Mouse (Mus musculus) kidney, postnatal 14 days (tissue): ENCODE measurements at regions not wholly inside any gene's neighbourhood (a gene's known extent, or its start where the extent isn't known, plus 50 kb on each side); places are given as distances from the start of the nearest gene placed in this dataset.
"Not testable (repeated sequence)": the region's sequence is repeated elsewhere in the genome, so short reads cannot be mapped to it uniquely, and the experiment has no call there.

Source experiments
- DNase-seq: peaks from one replicate; pipeline ENCODE4 v3.0.0; 2022; ENCODE audit warnings: mixed read lengths

DNA sequence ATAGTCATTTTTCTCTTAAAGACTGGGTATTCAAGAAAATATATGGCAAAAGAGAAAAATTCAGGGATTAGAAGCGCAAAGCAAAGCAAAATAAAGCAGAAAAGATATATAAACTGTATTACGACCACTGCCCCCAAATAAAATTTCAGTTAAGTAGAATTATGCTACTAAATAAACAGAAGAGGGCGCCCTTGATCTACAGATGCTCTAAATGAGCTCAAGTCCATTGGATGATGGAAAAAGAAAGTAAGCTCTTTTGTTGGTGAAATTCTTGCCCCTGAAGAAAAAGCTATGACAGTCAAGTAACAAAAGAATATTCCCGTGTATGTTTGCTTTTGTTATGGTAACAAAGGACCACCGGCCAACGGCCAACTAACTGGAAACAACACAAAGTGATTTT lies 165.5 kb upstream of the Stk26 start:
- DNase-seq = peak; percentile 1

DNA sequence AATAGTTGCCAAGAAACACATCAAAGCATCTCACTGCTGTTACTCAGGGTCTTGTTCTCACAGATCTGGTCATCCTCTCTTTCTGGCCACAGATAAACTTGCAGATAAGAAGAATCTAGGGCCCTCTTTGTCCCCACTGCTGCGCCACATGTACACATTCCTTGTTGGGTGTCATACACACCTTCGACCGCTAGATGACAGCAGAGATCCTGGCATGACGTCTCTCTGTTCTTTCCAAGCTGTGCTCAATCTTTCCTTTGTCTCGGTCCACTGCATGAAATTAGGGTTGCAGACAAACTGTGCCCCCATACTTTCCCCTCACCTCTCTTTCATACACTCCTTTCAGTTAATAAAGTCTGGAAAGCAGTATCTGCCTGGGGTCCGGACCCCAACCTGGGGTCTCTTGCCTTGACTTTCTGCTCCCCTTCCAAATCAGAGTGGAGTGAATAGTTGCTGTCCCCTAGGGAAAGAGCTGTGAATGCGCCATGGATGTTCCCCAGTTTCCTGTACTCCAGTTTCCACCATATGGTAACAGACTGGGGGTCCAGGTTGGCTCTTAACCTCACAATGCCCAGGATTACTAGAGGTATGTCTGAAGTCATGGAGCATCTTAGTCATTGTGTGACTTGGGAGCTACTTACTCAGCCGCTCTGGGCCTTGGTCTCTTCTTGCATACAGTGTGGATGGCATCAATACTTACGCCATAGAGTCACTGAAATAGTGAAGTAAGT lies 182.8 kb upstream of the Stk26 start:
- peak; percentile 36 for DNase-seq

DNA sequence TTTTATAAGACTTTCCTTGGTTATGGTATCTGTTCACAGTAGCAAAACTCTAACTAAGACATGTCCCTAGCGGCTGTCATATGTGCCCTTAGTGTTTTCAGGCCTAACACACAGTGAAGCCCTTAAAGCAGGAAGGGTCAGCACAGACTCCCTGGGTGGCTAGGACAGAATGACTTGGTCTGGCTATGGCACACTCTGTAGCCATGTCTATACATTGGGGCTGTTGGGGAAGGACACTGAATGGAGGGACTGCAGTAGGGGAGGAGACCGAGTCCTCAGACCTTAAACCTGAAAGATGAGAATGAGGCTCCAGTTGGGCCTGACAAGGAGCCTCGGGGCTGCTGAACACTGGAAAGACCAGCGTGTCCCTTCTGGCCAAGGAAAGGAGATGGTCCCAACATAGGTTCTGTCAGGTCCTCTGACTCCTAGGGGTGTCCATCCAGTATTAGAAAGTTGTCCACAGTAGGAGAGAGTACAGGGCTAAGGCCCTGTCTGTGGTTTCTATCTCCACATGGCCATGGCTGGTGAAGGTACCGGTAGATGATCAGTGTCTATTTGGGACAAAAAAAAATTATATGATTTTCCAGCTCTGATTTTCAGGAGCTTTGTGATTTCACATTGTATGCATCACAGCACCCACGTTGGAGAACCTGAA lies 183.5 kb upstream of the Stk26 start:
- DNase-seq = no peak

DNA sequence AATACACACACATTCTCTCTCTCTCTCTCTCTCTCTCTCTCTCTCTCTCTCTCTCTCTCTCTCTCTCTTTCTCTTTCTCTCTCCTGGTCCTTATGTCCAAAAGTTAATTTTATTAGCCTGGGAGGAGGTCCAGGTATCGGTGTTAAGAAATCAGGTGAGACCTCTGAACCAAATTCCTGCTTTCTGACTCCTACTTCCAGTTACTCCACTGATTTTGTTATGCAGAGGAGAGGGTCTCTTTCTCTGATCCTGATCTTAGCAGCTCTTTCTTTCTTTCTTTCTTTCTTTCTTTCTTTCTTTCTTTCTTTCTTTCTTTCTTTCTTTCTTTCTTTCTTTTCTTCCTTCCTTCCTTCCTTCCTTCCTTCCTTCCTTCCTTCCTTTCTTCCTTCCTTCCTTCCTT lies 185.5 kb upstream of the Stk26 start:
- DNase-seq = not testable (repeated sequence)

DNA sequence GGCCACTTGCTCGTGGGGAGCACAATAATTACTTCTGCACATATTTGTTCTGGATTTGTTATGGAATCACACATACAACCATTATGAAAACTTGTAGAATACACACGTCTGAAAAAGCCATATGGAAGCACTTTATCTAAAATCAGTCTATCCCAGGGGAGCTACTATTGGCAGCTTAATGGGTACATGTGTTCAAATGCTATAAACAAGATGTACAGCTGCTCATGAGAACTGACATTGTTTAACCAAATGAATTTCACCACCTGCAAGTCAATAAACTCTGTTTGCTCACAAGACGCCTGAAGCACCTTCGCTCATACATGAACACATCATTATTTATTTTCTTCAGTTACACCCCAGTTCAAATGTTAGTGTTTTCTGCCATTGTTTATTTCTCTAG lies 199.5 kb upstream of the Stk26 start:
- no peak for DNase-seq

DNA sequence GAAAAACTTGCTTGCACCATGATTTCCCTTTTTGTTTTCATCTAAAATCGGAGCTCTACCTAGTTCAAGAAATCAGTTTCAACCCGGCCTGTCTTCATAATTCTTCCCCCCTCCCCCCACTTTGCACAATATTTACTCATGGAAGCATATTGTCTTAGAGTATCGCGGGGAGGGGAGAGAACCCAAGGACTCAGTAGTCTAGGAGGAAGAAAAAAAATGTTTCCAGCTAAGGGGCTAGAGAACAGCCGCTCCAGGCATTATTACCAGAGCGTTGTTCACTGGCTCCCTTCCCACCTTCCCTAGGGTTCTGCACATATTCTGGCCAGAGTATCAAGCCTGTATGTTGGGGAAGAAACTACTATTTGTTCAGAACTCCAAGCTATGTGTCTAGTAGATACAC lies 205.2 kb upstream of the Stk26 start:
- DNase-seq = no peak

DNA sequence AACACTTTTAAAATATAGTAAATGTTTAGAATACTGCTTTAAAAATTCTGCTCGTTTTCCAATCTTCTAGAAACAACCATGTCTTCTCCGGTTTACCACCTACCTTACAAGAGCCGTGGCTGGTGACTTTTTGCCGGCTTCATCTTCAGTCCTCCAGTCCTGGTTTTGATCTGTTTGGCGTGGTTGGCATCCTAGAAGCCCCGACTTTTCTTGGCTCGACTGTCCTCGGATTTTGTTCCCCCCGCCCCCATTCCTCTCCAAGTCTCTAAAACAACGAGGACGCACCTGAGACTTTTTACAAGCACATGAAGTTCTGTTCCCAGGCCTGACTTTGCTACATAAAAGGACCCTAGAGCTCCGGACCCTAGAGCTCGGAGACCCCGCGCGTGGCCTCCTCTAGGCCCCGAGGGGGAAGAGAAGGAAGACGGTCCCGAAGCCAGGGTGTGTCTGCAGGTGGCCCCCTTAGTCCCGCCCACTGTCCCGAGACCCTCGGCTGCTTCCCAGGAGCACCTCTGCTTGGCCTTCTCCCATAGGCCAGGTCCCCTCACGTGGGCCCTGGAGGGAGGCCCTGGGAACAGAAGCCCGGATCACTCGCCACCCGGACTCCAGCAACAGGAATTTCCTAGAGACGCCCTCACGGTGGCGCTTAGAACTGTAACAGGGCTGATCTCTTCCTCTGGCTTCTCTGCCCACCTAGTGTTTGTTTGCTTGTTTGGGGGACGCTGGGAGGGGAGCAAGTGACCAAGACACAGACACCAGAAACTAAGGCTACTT lies 205.8 kb upstream of the Stk26 start:
- DNase-seq = peak; percentile 88

DNA sequence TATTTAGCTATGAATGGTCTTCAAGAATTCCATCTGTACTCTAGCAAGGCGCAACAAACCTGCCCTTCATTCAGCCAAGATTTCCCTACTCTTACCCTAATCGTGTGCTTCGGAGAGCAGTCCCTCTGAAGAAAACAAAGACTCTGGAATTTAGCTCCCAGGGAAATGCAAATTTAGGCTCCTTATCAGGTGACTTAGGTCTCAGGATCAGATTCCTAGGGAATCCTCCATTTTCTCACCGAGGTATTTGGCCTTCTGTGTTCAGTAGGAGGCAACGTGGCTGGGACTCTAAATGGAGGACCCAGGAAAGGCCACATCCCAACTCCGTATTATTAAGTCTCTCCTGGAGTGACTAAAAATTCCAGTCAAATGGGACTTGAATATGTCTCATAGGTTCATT lies 204.2 kb upstream of the Olfr1324 start:
- no peak for DNase-seq

DNA sequence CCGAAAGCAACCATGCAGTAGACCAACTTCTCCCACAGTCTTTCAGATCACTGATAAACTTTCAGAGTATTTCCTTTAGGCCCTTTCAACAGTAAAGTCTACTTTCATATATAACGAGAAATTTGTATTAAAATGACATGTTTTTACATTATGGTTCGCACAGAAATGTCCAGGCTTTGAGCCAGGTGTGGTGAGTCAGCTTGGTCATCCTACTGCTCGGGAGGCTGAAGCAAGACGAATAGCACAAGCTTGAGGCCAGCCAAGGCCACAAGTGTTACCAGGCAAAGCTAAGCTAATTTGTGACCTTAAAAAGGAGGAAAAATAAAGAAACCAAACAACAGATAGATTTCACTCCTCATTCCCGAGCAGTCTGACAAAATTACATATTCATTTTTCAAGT lies 197.0 kb upstream of the Olfr1324 start:
- no peak for DNase-seq

DNA sequence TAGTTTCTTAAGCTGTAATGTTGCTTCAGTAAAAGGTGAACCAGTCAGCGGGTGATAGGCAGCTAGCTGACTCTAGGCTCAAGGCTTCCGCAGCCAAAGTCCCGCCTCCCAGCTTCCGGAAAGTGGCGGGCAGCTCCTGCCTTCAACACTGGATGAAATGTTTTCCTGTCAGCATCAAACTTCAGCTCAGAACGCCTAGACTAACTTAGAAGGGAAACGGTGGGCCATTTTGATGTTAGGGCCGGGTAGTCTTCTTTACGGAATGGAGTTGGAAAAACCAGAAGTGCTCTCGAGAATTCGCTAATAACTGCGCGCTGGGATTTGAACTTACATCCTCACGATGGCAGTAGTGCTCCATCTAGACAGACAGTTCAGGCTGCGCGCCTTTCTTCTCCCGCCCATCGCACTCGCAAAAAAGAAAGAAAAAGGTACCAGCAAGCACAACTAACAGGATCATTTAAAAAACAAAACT lies 194.7 kb upstream of the Olfr1324 start:
- no peak for DNase-seq

DNA sequence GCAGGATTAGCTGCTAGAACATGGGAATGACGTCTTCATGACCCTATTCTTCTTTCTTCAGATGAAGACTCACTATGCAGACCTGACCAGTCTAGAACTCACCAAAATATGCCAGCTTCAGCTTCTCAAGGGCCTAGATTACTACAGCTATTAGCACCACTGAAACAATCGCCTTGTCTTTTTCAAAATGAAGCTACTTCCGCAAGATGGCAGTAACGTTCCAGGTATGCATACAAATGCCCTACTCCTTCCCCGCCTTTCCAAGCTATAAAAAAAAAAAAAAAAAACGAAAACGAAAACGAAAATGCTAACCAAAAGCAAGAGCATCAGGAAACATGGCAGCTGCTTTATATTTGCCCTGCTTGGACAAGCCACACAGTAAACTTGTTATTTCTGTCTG lies 192.6 kb upstream of the Olfr1324 start:
- no peak for DNase-seq

DNA sequence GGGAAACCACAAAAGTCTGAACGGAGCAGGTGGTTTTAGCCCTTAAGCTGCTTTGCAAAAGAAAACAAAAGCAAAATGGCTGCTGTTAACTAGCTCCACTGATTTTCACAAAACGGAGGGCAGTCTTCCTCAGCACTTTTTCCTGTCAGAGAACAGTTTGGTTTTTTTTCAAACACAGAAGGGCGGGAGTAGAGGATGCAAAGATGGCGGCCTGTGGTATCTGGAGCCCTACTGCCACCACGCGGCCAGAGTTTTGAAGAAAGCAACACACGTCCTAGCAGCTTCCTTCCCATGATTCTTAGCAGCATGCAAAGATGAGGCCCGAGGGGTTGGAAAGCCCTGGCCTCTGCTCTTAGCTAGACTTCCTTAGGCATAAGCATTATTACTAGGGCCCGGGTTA lies 191.6 kb upstream of the Olfr1324 start:
- no peak for DNase-seq

DNA sequence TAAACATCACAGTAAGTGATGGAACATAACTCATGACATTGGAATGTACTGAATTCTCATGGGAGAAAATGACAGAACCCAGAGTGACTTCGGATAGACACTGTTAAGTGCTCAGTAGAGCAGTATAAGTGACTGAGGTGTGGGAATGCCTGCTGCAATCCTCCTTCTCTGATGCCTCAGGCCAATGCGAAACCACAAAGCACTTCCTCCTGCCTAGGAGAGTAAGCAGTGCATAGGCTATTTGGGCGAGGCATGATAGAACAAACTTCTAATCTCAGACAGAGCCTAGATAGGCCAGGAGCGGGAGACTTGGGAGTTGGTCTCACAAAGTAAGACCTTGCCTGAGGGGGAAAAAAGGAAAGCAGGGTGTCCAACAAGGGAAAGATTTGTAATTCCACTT lies 190.6 kb upstream of the Olfr1324 start:
- DNase-seq = no peak

DNA sequence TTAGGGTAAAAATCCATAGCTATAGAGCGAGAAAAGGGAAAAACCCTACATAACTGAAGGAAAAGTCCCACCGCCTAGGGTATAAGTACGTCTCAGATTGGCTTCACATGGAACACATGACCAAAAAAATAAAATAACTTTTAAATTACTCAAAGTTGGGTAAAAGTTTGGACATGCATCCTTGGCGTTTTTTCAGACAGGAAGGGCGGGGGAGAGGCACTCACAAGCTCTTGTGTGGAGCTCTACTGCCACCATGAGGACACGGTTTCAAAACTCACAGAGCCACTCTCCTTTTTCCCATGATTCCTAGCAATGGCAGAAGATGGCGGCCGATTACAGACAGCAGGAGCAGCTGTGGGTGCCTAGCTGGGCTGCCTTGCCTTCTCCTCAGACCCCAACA lies 188.6 kb upstream of the Olfr1324 start:
- not testable (repeated sequence) for DNase-seq

DNA sequence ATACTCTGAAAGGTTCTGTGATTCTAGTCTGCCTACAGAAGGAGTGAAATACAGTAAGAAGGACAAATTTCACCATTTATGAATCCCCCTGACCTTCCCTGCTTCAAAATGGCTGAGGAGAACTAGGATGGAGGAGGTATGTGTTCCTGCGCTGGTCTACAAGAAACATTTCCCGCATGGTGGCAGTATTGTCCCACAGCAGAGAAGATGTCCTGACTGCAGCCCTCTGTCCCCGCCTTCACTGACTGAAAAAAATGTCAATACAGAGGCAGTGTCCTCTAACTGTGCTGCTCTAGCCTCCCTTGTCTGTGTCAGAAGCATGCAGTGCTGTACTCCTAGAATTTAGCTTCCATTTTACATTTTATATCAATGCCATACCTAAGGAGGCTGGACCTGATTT lies 186.6 kb upstream of the Olfr1324 start:
- not testable (repeated sequence) for DNase-seq

DNA sequence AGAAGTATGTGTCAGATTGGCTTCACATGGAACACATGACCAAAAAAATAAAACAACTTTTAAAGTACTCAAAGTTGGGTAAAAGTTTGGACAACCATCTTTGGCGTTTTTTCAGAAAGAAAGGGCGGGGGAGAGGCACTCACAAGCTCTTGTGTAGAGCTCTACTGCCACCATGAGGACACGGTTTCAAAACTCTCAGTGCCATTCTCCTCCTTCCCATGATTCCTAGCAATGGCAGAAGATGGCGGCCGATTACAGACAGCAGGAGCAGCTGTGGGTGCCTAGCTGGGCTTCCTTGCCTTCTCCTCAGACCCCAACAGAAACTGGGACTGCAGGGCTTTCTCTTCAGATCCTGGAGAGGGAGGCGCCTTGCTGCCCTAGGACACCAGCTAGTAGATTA lies 186.1 kb upstream of the Olfr1324 start:
- DNase-seq = not testable (repeated sequence)

DNA sequence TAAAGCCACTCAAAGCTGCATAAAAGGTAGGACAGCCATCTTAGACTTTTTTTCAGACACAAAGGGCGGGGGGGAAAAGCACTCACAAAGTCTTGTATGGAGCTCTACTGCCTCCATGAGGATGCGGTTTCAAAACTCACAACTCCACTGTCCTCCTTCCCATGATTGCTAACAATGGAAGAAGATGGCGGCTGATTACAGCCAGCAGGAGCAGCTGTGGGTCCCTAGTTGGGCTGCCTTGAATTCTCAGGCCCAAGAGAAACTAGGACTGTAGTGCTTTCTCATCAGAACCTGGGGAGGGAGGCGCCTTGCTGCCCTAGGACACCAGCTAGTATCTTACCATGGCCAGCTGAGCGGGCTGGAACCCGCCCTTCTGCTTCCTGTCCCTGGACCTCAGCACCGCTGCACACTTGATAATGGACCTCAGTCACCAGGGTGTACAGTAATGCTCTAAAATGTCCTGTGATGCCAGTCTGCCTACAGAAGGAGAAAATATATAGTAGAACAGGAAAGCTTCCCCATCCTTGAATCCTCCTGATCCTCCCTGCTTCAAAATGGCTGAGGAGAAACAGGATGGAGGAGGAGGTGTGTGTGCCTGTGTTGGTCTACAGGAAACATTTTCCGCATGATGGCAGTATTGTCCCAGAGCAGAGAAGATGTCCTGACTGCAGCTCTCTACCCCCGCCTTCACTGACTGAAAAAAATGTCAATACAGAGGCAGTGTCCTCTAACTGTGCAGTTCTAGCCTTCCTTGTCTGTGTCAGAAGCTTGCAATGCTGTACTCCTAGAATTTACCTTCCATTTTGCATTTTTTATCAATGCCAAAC lies 183.7 kb upstream of the Olfr1324 start:
- no peak for DNase-seq

DNA sequence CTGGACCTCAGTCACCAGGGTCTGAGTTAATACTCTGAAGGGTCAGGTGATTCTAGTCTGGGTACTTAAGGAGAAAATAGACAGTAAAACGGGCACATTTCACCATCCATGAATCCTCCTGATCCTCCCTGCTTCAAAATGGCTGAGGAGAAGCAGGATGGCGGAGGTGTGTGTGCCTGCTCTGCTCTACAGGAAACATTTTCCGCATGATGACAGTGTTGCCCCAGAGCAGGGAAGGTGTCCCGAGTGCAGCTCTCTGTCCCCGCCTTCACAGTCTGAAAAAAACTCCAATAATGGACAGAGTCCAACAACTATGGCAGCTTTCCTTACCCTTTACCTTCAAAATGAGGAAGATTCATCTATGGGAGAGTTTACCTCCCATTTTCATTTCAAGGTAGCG lies 179.8 kb upstream of the Olfr1324 start:
- DNase-seq = not testable (repeated sequence)

DNA sequence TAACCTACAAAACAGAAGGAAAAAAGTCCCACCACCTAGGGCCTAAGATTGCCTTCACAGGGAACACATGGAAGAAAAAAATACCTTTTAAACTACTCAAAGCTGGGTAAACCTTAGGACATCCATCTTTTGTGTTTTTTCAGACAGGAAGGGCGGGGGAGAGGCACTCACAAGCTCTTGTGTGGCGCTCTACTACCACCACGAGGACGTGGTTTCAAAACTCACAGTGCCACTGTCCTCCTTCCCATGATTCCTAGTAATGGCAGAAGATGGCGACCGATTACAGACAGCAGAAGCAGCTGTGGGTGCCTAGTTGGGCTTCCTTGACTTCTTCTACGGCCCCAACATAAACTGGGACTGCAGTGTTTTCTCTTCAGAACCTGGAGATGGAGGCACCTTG lies 179.3 kb upstream of the Olfr1324 start:
- DNase-seq = no peak

DNA sequence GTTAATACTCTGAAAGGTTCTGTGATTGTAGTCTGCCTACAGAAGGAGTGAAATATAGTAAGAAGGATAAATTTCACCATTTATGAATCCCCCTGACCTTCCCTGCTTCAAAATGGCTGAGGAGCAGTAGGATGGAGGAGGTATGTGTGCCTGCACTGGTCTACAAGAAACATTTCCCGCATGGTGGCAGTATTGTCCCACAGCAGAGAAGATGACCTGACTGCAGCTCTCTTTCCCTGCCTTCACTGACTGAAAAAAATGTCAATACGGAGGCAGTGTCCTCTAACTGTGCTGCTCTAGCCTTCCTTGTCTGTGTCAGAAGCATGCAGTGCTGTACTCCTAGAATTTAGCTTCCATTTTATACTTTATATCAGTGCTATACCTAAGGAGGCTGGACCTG lies 177.2 kb upstream of the Olfr1324 start:
- DNase-seq = not testable (repeated sequence)

DNA sequence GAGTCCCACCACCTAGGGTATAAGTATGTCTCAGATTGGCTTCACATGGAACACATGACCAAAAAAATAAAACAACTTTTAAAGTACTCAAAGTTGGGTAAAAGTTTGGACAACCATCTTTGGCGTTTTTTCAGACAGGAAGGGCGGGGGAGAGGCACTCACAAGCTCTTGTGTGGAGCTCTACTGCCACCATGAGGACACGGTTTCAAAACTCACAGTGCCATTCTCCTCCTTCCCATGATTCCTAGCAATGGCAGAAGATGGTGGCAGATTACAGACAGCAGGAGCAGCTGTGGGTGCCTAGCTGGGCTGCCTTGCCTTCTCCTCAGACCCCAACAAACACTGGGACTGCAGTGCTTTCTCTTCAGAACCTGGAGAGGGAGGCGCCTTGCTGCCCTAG lies 176.7 kb upstream of the Olfr1324 start:
- not testable (repeated sequence) for DNase-seq

DNA sequence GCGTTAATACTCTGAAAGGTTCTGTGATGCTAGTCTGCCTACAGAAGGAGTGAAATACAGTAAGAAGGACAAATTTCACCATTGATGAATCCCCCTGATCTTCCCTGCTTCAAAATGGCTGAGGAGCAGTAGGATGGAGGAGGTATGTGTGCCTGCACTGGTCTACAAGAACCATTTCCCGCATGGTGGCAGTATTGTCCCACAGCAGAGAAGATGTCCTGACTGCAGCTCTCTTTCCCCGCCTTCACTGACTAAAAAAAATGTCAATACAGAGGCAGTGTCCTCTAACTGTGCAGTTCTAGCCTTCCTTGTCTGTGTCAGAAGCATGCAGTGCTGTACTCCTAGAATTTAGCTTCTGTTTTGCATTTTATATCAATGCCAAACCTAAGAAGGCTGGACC lies 174.6 kb upstream of the Olfr1324 start:
- DNase-seq = not testable (repeated sequence)

DNA sequence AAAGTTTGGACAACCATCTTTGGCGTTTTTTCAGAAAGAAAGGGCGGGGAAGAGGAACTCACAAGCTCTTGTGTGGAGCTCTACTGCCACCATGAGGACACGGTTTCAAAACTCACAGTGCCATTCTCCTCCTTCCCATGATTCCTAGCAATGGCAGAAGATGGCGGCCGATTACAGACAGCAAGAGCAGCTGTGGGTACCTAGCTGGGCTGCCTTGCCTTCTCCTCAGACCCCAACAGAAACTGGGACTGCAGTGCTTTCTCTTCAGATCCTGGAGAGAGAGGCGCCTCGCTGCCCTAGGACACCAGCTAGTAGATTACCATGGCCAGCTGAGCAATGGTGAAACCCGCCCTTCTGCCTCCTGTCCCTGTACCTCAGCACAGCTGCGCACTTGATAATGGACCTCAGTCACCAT lies 174.2 kb upstream of the Olfr1324 start:
- not testable (repeated sequence) for DNase-seq
